Comparison of ENCODE assay signal across 8 mouse cellular contexts in genomic region chr8:72421362-72422335, GRCm38 (mm10). TPM values are rescaled to one million over a fixed set of nuclear protein-coding genes. Genes with fewer than 3 reads are reported as not detected.
DNase-seq lines count a peak whose midpoint lies in the region; ATAC-seq and TF ChIP-seq lines count a peak whose summit lies in the region.

Gene Eps15l1 (minus strand): TSS chr8:72421460.

- peak within 1 kb of the TSS; percentile 91 for H3K27ac ChIP-seq in heart, embryonic 12.5 days (ENCODE audit: poor library complexity, severe bottlenecking)
- H3K27ac ChIP-seq in kidney, postnatal 0 days = peak within 1 kb of the TSS; percentile 84
- H3K27ac ChIP-seq in liver, embryonic 11.5 days (ENCODE audit: low read depth, low read length) = peak within 1 kb of the TSS; percentile 75
- peak within 1 kb of the TSS; percentile 84 for H3K27ac ChIP-seq in stomach, embryonic 14.5 days (ENCODE audit: low read length)

- H3K4me3 ChIP-seq in heart, embryonic 12.5 days = peak within 1 kb of the TSS; percentile 91
- H3K4me3 ChIP-seq in kidney, postnatal 0 days (replicated peaks; ENCODE audit: low read depth, low read length) = peak within 1 kb of the TSS; percentile 89
- peak within 1 kb of the TSS; percentile 68 for H3K4me3 ChIP-seq in liver, embryonic 11.5 days (ENCODE audit: low read depth, low read length)
- H3K4me3 ChIP-seq in stomach, embryonic 14.5 days (ENCODE audit: low read depth, low read length) = peak within 1 kb of the TSS; percentile 80

- no peaks in the 10 kb centered on the region for H3K9me3 ChIP-seq in heart, embryonic 12.5 days (replicated peaks)
- no peaks in the 10 kb centered on the region for H3K9me3 ChIP-seq in kidney, postnatal 0 days (replicated peaks; ENCODE audit: low read length)
- H3K9me3 ChIP-seq in liver, embryonic 11.5 days (ENCODE audit: control insufficient read depth, low read length) = no peaks in the 10 kb centered on the region
- H3K9me3 ChIP-seq in stomach, embryonic 14.5 days (ENCODE audit: control insufficient read depth, low read depth, low read length) = no peaks in the 10 kb centered on the region

- H3K27me3 ChIP-seq in heart, embryonic 12.5 days (replicated peaks) = no peaks in the 10 kb centered on the region
- H3K27me3 ChIP-seq in kidney, postnatal 0 days (ENCODE audit: insufficient read depth, low read length) = no peaks in the 10 kb centered on the region
- H3K27me3 ChIP-seq in liver, embryonic 11.5 days (replicated peaks; ENCODE audit: control insufficient read depth, insufficient read depth, low read length) = no peaks in the 10 kb centered on the region
- no peaks in the 10 kb centered on the region for H3K27me3 ChIP-seq in stomach, embryonic 14.5 days (ENCODE audit: control insufficient read depth, insufficient read depth, low read length)

- peak; percentile 99 for DNase-seq in CD4-positive helper T cell, adult 2 months (ENCODE audit: low read depth, low spot score)
- peak; percentile 95 for DNase-seq in brain, embryonic 18.5 days (ENCODE audit: low read depth, low spot score)
- DNase-seq in kidney, postnatal 0 days (ENCODE audit: low spot score) = peak; percentile 100
- peak; percentile 97 for DNase-seq in liver, embryonic 11.5 days (ENCODE audit: low spot score)
- peak; percentile 100 for DNase-seq in naive thymus-derived CD4-positive, alpha-beta T cell, adult 2 months (ENCODE audit: low read depth)

- peaks cover 42% of the 10 kb centered on the region for H3K4me1 ChIP-seq in heart, embryonic 12.5 days (replicated peaks)
- H3K4me1 ChIP-seq in kidney, postnatal 0 days (replicated peaks; ENCODE audit: insufficient read depth, low read length) = peaks cover 19% of the 10 kb centered on the region
- peaks cover 32% of the 10 kb centered on the region for H3K4me1 ChIP-seq in liver, embryonic 11.5 days (replicated peaks; ENCODE audit: control insufficient read depth, insufficient read depth, low read length)
- peaks cover 20% of the 10 kb centered on the region for H3K4me1 ChIP-seq in stomach, embryonic 14.5 days (ENCODE audit: control insufficient read depth, insufficient read depth, low read length)

- peak within 1 kb of the TSS; percentile 90 for H3K9ac ChIP-seq in heart, embryonic 12.5 days
- peak within 1 kb of the TSS; percentile 89 for H3K9ac ChIP-seq in kidney, postnatal 0 days (ENCODE audit: low read depth, low read length)
- peak within 1 kb of the TSS; percentile 84 for H3K9ac ChIP-seq in liver, embryonic 11.5 days (ENCODE audit: low read depth, low read length)
- peak within 1 kb of the TSS; percentile 86 for H3K9ac ChIP-seq in stomach, embryonic 14.5 days (replicated peaks; ENCODE audit: low read depth, low read length)

- under 1% methylated on average over 48 of the region's 48 CpGs for WGBS in heart, embryonic 12.5 days
- WGBS in kidney, postnatal 0 days = under 1% methylated on average over 48 of the region's 48 CpGs
- 1% methylated on average over 48 of the region's 48 CpGs for WGBS in liver, embryonic 11.5 days
- WGBS in stomach, embryonic 14.5 days = under 1% methylated on average over 48 of the region's 48 CpGs

- peak; percentile 90 for ATAC-seq in erythroid progenitor cell, adult 5-6 weeks (replicated peaks; ENCODE audit: low FRiP score, poor library complexity, severe bottlenecking)
- ATAC-seq in heart, embryonic 12.5 days (ENCODE audit: insufficient number of reproducible peaks, low FRiP score) = peak; percentile 98
- peak; percentile 98 for ATAC-seq in kidney, postnatal 0 days (replicated peaks; ENCODE audit: low FRiP score, low read depth)
- peak; percentile 95 for ATAC-seq in liver, embryonic 11.5 days (replicated peaks; ENCODE audit: low FRiP score)
- ATAC-seq in stomach, embryonic 14.5 days (ENCODE audit: insufficient number of reproducible peaks, insufficient read depth, low FRiP score, low read depth) = peak; percentile 98

- H3K4me2 ChIP-seq in heart, embryonic 12.5 days = peak within 1 kb of the TSS; percentile 83
- peak within 1 kb of the TSS; percentile 71 for H3K4me2 ChIP-seq in kidney, postnatal 0 days (ENCODE audit: low read length)
- H3K4me2 ChIP-seq in liver, embryonic 11.5 days = peak within 1 kb of the TSS; percentile 86
- H3K4me2 ChIP-seq in stomach, embryonic 14.5 days (replicated peaks; ENCODE audit: low read depth, low read length) = peak within 1 kb of the TSS; percentile 70

- H3K36me3 ChIP-seq in heart, embryonic 12.5 days = no peaks in the 10 kb centered on the region
- H3K36me3 ChIP-seq in kidney, postnatal 0 days (ENCODE audit: insufficient read depth, low read length) = no peaks in the 10 kb centered on the region
- H3K36me3 ChIP-seq in liver, embryonic 11.5 days (ENCODE audit: control insufficient read depth, insufficient read depth, low read length) = no peaks in the 10 kb centered on the region
- no peaks in the 10 kb centered on the region for H3K36me3 ChIP-seq in stomach, embryonic 14.5 days (ENCODE audit: control insufficient read depth, insufficient read depth, low read length)

- no peak for TF ChIP-seq CTCF in kidney, postnatal 0 days (IDR thresholded peaks at IDR 0.05; ENCODE audit: low read depth)

RNA-seq across cellular contexts. Expression of gene Eps15l1, which starts in this region (rescaled TPM):
- 141 and 151 TPM in 2 replicates for total RNA-seq in erythroid progenitor cell, adult 5-6 weeks (2015; ENCODE audit: low replicate concordance)
- total RNA-seq in erythroid progenitor cell, adult 5-6 weeks (2017; ENCODE audit: low replicate concordance) = 109 and 118 TPM in 2 replicates
- 47.4 and 50.6 TPM in 2 replicates for polyA plus RNA-seq in heart, embryonic 12.5 days (2016; fragmentation: Nextera tagmentation; extraction: Ambion mirVana)
- 32.5 and 37.5 TPM in 2 replicates for polyA plus RNA-seq in kidney, postnatal 0 days (2015; fragmentation: Nextera tagmentation; extraction: Ambion mirVana)
- polyA plus RNA-seq in liver, embryonic 11.5 days (2014; fragmentation: Nextera tagmentation; extraction: Ambion mirVana) = 45.8 and 47.4 TPM in 2 replicates
- polyA plus RNA-seq in stomach, embryonic 14.5 days (2014; fragmentation: Nextera tagmentation; extraction: Ambion mirVana) = 67.6 and 68.2 TPM in 2 replicates

Comparison
In these comparisons a context has a peak if more than half of its experiments do, and no peak if none do; other contexts are left out.
1. Peak in every context shown above with its lines: DNase-seq, ATAC-seq, H3K4me3 ChIP-seq and H3K27ac ChIP-seq.